Mouse (Mus musculus) CH12.LX (cell line): ENCODE results near the gene Prepl. TPM values are rescaled to one million over a fixed set of nuclear protein-coding genes. Genes with fewer than 3 reads are reported as not detected.

ENCODE experiments used
- DNase-seq: peaks from one replicate; pipeline ENCODE4 v3.0.0-alpha.2; 2013; ENCODE audit errors: extremely low read depth
- H3K27ac ChIP-seq: 2 replicates; pipeline ENCODE4 v1.5.1; 2012; ENCODE audit warnings: low read depth, mild to moderate bottlenecking, control low read depth, moderate library complexity; ENCODE audit not compliant: insufficient read depth
- H3K27me3 ChIP-seq: replicated peaks from 2 replicates; pipeline ENCODE3; 2012; ENCODE audit warnings: inconsistent platforms
- H3K36me3 ChIP-seq, 2 experiments: replicated peaks in 1 of 2; 2 replicates each; pipeline versions ENCODE3 to v1.6.1; 2012; ENCODE audit warnings: inconsistent platforms in 1 of 2, low read length in 1 of 2, mild to moderate bottlenecking in 1 of 2, mixed read lengths in 1 of 2, moderate library complexity in 1 of 2; ENCODE audit not compliant: control insufficient read depth in 1 of 2, insufficient read depth in 1 of 2
- H3K4me1 ChIP-seq, 2 experiments: 2 replicates each; pipeline ENCODE4 v1.6.1; 2012; ENCODE audit warnings: inconsistent platforms in 1 of 2, moderate library complexity in 1 of 2; ENCODE audit not compliant: insufficient read depth in 2 of 2, control insufficient read depth in 1 of 2
- H3K4me2 ChIP-seq: 2 replicates; pipeline ENCODE4 v1.6.1; 2012; ENCODE audit warnings: low read depth, mild to moderate bottlenecking, control low read depth; ENCODE audit not compliant: poor library complexity, insufficient read depth, severe bottlenecking
- H3K4me3 ChIP-seq, 3 experiments: fragments of 150-350 bp in 1 of 3; sonication (generic) in 1 of 3; replicated peaks in 1 of 3; 2 replicates each; pipeline versions ENCODE3 to v1.5.1; 2011 to 2012; ENCODE audit warnings: low read depth in 2 of 3, low read length in 2 of 3, mild to moderate bottlenecking in 2 of 3, moderate library complexity in 2 of 3, control low read depth in 1 of 3, improper control_type of control experiment in 1 of 3, inconsistent platforms in 1 of 3, mixed read lengths in 1 of 3; ENCODE audit not compliant: poor library complexity in 1 of 3
- H3K79me2 ChIP-seq: replicated peaks from 2 replicates; pipeline ENCODE4 v1.6.1; 2012; ENCODE audit warnings: mild to moderate bottlenecking, moderate library complexity; ENCODE audit not compliant: control insufficient read depth, poor library complexity, insufficient read depth, severe bottlenecking; ENCODE audit errors: extremely low read depth
- H3K9ac ChIP-seq: 2 replicates; pipeline ENCODE4 v1.6.1; 2012; ENCODE audit warnings: low read depth, mild to moderate bottlenecking, control low read depth, moderate library complexity; ENCODE audit not compliant: insufficient read depth
- H3K9me3 ChIP-seq: replicated peaks from 2 replicates; pipeline ENCODE3; 2012; ENCODE audit warnings: low read length, inconsistent platforms, mixed read lengths
- CTCF ChIP-seq, 2 experiments: IDR thresholded peaks in 1 of 2; conservative IDR thresholded peaks in 1 of 2; 2 replicates each; pipeline ENCODE4 v1.5.1; 2011 to 2012; ENCODE audit warnings: low read depth in 2 of 2, low read length in 2 of 2, improper control_type of control experiment in 1 of 2, inconsistent platforms in 1 of 2, mild to moderate bottlenecking in 1 of 2, moderate library complexity in 1 of 2
- E2F4 ChIP-seq: IDR thresholded peaks from 2 replicates; pipeline ENCODE4 v1.6.1; 2011; ENCODE audit warnings: low read depth, low read length, improper control_type of control experiment; ENCODE audit not compliant: insufficient replicate concordance
- GABPA ChIP-seq: IDR thresholded peaks from 2 replicates; pipeline ENCODE4 v1.6.1; 2012; ENCODE audit warnings: low read depth, low read length, improper control_type of control experiment, inconsistent platforms; ENCODE audit not compliant: insufficient replicate concordance
- HCFC1 ChIP-seq: IDR thresholded peaks from 2 replicates; pipeline ENCODE4 v1.6.1; 2012; ENCODE audit warnings: low read depth, mild to moderate bottlenecking, inconsistent platforms, low read length, improper control_type of control experiment
- MYC ChIP-seq: IDR thresholded peaks from 2 replicates; pipeline ENCODE4 v1.6.1; 2011; ENCODE audit warnings: low read depth, mild to moderate bottlenecking, improper control_type of control experiment, low read length
- NELFE ChIP-seq: IDR thresholded peaks from 2 replicates; pipeline ENCODE4 v1.6.1; 2011; ENCODE audit warnings: low read depth, low read length, improper control_type of control experiment
- NRF1 ChIP-seq: IDR thresholded peaks from 2 replicates; pipeline ENCODE4 v1.6.1; 2014; ENCODE audit warnings: low read depth, mild to moderate bottlenecking, inconsistent platforms, low read length, improper control_type of control experiment, moderate library complexity
- RCOR1 ChIP-seq: conservative IDR thresholded peaks from 2 replicates; pipeline ENCODE4 v1.6.1; 2012; ENCODE audit warnings: low read depth, mild to moderate bottlenecking, inconsistent platforms, low read length, improper control_type of control experiment
- TCF12 ChIP-seq: IDR thresholded peaks from 2 replicates; pipeline ENCODE4 v1.6.1; 2014; ENCODE audit warnings: low read depth, mild to moderate bottlenecking, inconsistent platforms, low read length, improper control_type of control experiment
- UBTF ChIP-seq: IDR thresholded peaks from 2 replicates; pipeline ENCODE4 v1.6.1; 2012; ENCODE audit warnings: low read depth, mild to moderate bottlenecking, inconsistent platforms, low read length, improper control_type of control experiment, moderate library complexity
- dilution Hi-C: fragments of 300-500 bp; cut with MboI; formaldehyde crosslinking; loops from 2 replicates; pipeline ENCODE4 v1.14.3; 2020; ENCODE audit warnings: low sequenced_read_pairs; ENCODE audit not compliant: extremely low pct_unique_long_range_greater_than_20kb, extremely low pct_ligation_motif_present
- in situ Hi-C: fragments of 300-500 bp; cut with MboI; formaldehyde crosslinking; loops from 3 replicates; pipeline ENCODE4 v1.14.3; 2019; ENCODE audit warnings: low sequenced_read_pairs, low pct_ligation_motif_present, low pct_unique_long_range_greater_than_20kb, mixed read lengths
- polyA plus RNA-seq: library from polyadenylated mRNA; unstranded; fragments of >175 nt; gene quantifications from 2 replicates; pipeline ENCODE4 v1.2.1, GENCODE M21; 2012; ENCODE audit warnings: low read depth; ENCODE audit not compliant: insufficient read length
- total RNA-seq, 2 experiments: library from RNA; depleted of rRNA; stranded (reverse); fragments of 300-350 nt in 1 of 2; fragments of >200 nt in 1 of 2; gene quantifications; 2 replicates each; pipeline ENCODE4 v1.2.3; 2012 to 2014

Gene Prepl
- total and polyA plus RNA-seq, 3 experiments = 7.0 to 22.9 (median 8.5) TPM

GRCm38 (mm10) chr17:85072383-85072782, 17.7 kb downstream of the Prepl start:
- dilution Hi-C loops (no loop called here), in situ Hi-C loops (no loop called here)
- no peak for DNase-seq
- no peaks in the 10 kb centered on the region for H3K4me1 ChIP-seq
- H3K27me3 ChIP-seq = no peaks in the 10 kb centered on the region
- H3K79me2 ChIP-seq = no peaks in the 10 kb centered on the region
- no peak overlapping the region for H3K4me3 ChIP-seq
- TF ChIP-seq TCF12 (no peak), MYC (no peak)
- H3K9me3 ChIP-seq = no peaks in the 10 kb centered on the region
- no peak overlapping the region for H3K4me2 ChIP-seq
- no peak overlapping the region for H3K9ac ChIP-seq
- H3K27ac ChIP-seq = no peak overlapping the region
- H3K36me3 ChIP-seq = peaks cover 41 to 81% of the 10 kb centered on the region in 2 experiments

- TF ChIP-seq UBTF (no peak), E2F4 (no peak), HCFC1 (no peak), CTCF (conservative IDR thresholded peaks at IDR 0.05 in 1 of 2, IDR thresholded peaks at IDR 0.05 in 1 of 2; ENCODE audit: low read depth in 2 of 2, low read length in 2 of 2) (peak; percentile 31 to 41; a peak in 2 of 4 replicates), GABPA (no peak), RCOR1 (no peak)
- peaks cover 43 to 83% of the 10 kb centered on the region in 2 experiments for H3K36me3 ChIP-seq
- dilution Hi-C loops = no loop called here
- H3K27ac ChIP-seq = no peak overlapping the region
- no peaks in the 10 kb centered on the region for H3K9me3 ChIP-seq
- no peak overlapping the region for H3K4me2 ChIP-seq
- no peak for DNase-seq
- no peaks in the 10 kb centered on the region for H3K4me1 ChIP-seq
- H3K9ac ChIP-seq = no peak overlapping the region
- H3K79me2 ChIP-seq = no peaks in the 10 kb centered on the region
- H3K4me3 ChIP-seq = no peak overlapping the region
- in situ Hi-C loops = no loop called here
- no peaks in the 10 kb centered on the region for H3K27me3 ChIP-seq
Measured at GRCm38 (mm10) chr17:85071088-85071775, 18.8 kb downstream of the Prepl start.

GRCm38 (mm10) chr17:85070658-85071057, 19.4 kb downstream of the Prepl start:
- no peaks in the 10 kb centered on the region for H3K27me3 ChIP-seq
- H3K36me3 ChIP-seq = peaks cover 44 to 83% of the 10 kb centered on the region in 2 experiments
- no peak for DNase-seq
- no peak overlapping the region for H3K27ac ChIP-seq
- H3K4me2 ChIP-seq = no peak overlapping the region
- H3K79me2 ChIP-seq = no peaks in the 10 kb centered on the region
- H3K9ac ChIP-seq = no peak overlapping the region
- H3K9me3 ChIP-seq = no peaks in the 10 kb centered on the region
- TF ChIP-seq NELFE = no peak
- TF ChIP-seq NRF1 = no peak
- TF ChIP-seq TCF12 = no peak
- dilution Hi-C loops (no loop called here), in situ Hi-C loops (no loop called here)
- H3K4me1 ChIP-seq = no peaks in the 10 kb centered on the region
- no peak overlapping the region for H3K4me3 ChIP-seq
